28 mouse cellular contexts compared by ENCODE assay signal in genomic region chr7:125415776-125416175, GRCm38 (mm10).
"Had no signal": no experiment of that assay in that cellular context is flagged by ENCODE, and none has a peak within 500 bp of the region (broad histone marks: within the 10 kb centered on the region; RNA-seq: fewer than 3 reads in every experiment).

No protein-coding gene starts in this region.

- H3K27me3 ChIP-seq: limb, embryonic 13.5 days; lung, embryonic 15.5 days; midbrain, embryonic 12.5 days; midbrain, embryonic 13.5 days; midbrain, embryonic 15.5 days; neural tube, embryonic 12.5 days had no signal

- H3K27ac ChIP-seq: limb, embryonic 10.5 days; limb, embryonic 12.5 days; limb, embryonic 13.5 days; limb, embryonic 15.5 days; liver, embryonic 12.5 days; liver, embryonic 13.5 days; liver, embryonic 14.5 days; liver, embryonic 15.5 days; lung, embryonic 15.5 days; macrophage; midbrain, embryonic 10.5 days; midbrain, embryonic 12.5 days; midbrain, embryonic 13.5 days; midbrain, embryonic 15.5 days; neural tube, embryonic 12.5 days had no signal

- H3K4me3 ChIP-seq: limb, embryonic 10.5 days; limb, embryonic 12.5 days; limb, embryonic 13.5 days; limb, embryonic 15.5 days; liver, embryonic 12.5 days; liver, embryonic 13.5 days; liver, embryonic 15.5 days; lung, embryonic 15.5 days; megakaryocyte, embryonic 14.5 days; midbrain, embryonic 10.5 days; midbrain, embryonic 12.5 days; midbrain, embryonic 13.5 days; midbrain, embryonic 15.5 days; myocyte; neural tube, embryonic 12.5 days had no signal

- H3K9me3 ChIP-seq: limb, embryonic 10.5 days; limb, embryonic 12.5 days; limb, embryonic 13.5 days; limb, embryonic 15.5 days; liver, embryonic 12.5 days; liver, embryonic 13.5 days; liver, embryonic 15.5 days; lung, embryonic 15.5 days; megakaryocyte, embryonic 14.5 days; midbrain, embryonic 10.5 days; midbrain, embryonic 12.5 days; midbrain, embryonic 13.5 days; midbrain, embryonic 15.5 days; neural tube, embryonic 12.5 days had no signal

- H3K36me3 ChIP-seq: limb, embryonic 10.5 days; limb, embryonic 12.5 days; limb, embryonic 13.5 days; limb, embryonic 15.5 days; liver, embryonic 12.5 days; liver, embryonic 13.5 days; liver, embryonic 15.5 days; lung, embryonic 15.5 days; midbrain, embryonic 10.5 days; midbrain, embryonic 12.5 days; midbrain, embryonic 13.5 days; midbrain, embryonic 15.5 days; neural tube, embryonic 12.5 days had no signal

- DNase-seq: left cerebral cortex, postnatal 4 days; liver; liver, embryonic 13.5 days; liver, postnatal 0 days; lung, adult 18-20 months; lung, adult 2 months; lung, embryonic 14.5 days; lung, postnatal 10 days; lung, postnatal 14 days; lung, postnatal 36 days; lung, postnatal 4 days; midbrain, embryonic 14.5 days had no signal

- H3K9ac ChIP-seq: limb, embryonic 12.5 days; limb, embryonic 13.5 days; limb, embryonic 15.5 days; liver, embryonic 12.5 days; liver, embryonic 13.5 days; liver, embryonic 14.5 days; liver, embryonic 15.5 days; liver, postnatal 0 days; lung, embryonic 14.5 days; lung, embryonic 15.5 days; midbrain, embryonic 12.5 days; midbrain, embryonic 13.5 days; midbrain, embryonic 15.5 days; neural tube, embryonic 12.5 days had no signal

- H3K4me1 ChIP-seq: limb, embryonic 15.5 days; lung, embryonic 15.5 days; midbrain, embryonic 12.5 days; midbrain, embryonic 13.5 days; midbrain, embryonic 15.5 days; neural tube, embryonic 12.5 days had no signal
